Mouse (Mus musculus): ENCODE measurements around the gene Allc. TPM values are rescaled to one million over a fixed set of nuclear protein-coding genes. Genes with fewer than 3 reads are reported as not detected.

The Allc gene
- polyA plus RNA-seq, 1 experiment from 2014 or later, result not detected

GRCm38 (mm10) chr12:28584036-28584435 is 1.7 kb upstream of the Allc start:
- no peak overlapping the region for H3K27ac ChIP-seq (ENCODE audit: poor library complexity, severe bottlenecking)
- 53% methylated on average over 3 of the region's 3 CpGs for WGBS
- no peak overlapping the region for H3K4me2 ChIP-seq

GRCm38 (mm10) chr12:28579132-28579531 is 3.2 kb downstream of the Allc start:
- no peaks in the 10 kb centered on the region for H3K27me3 ChIP-seq (replicated peaks)
- H3K4me1 ChIP-seq (replicated peaks), result no peaks in the 10 kb centered on the region
- H3K4me3 ChIP-seq, result no peak overlapping the region
- no peak for ATAC-seq (ENCODE audit: insufficient number of reproducible peaks, low FRiP score)
- WGBS, result 31% methylated on average over 4 of the region's 4 CpGs
- no peak overlapping the region for H3K27ac ChIP-seq (ENCODE audit: poor library complexity, severe bottlenecking)
- H3K9me3 ChIP-seq (replicated peaks), result no peaks in the 10 kb centered on the region
- H3K9ac ChIP-seq, result no peak overlapping the region
- H3K4me2 ChIP-seq, result no peak overlapping the region
- H3K36me3 ChIP-seq, result no peaks in the 10 kb centered on the region

More at GRCm38 (mm10) chr12:28584036-28584435, 1.7 kb upstream of the Allc start:
- H3K27me3 ChIP-seq (replicated peaks), result peaks cover 17% of the 10 kb centered on the region
- no peak for ATAC-seq (ENCODE audit: insufficient number of reproducible peaks, low FRiP score)
- H3K4me1 ChIP-seq (replicated peaks), result 0 out of 2 replicates have a peak, but pooled peaks cover 1% of the 10 kb centered on the region
- no peak overlapping the region for H3K9ac ChIP-seq
- H3K4me3 ChIP-seq, result no peak overlapping the region
- no peaks in the 10 kb centered on the region for H3K36me3 ChIP-seq
- H3K9me3 ChIP-seq (replicated peaks), result no peaks in the 10 kb centered on the region

DNA sequence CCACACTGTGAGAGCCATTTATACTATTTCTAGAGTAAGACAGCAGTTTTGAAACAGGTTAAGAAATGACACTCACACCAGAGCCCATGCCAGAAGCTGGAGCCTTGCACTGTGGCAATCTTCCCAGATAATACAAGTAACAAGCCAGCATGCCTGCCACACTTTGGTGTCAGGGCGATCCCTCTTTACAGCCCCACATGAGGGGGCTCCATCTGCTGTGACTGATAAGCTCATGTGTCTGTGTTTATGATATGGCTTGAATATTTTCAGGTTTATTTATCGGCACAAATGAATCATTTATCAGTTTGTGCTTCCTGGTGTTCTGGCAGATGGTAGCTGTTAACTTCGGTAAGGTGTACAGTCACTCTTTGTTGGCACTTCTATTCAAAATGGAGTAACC is 4.2 kb downstream of the Allc start:
- no peak for ATAC-seq (ENCODE audit: insufficient number of reproducible peaks, low FRiP score)
- Histone ChIP-seq H3K9ac (no peak overlapping the region), H3K4me1 (replicated peaks) (no peaks in the 10 kb centered on the region), H3K27me3 (replicated peaks) (no peaks in the 10 kb centered on the region), H3K9me3 (replicated peaks) (peaks cover 7% of the 10 kb centered on the region; the same call in 1 of the 2 replicates), H3K27ac (ENCODE audit: poor library complexity, severe bottlenecking) (no peak overlapping the region), H3K36me3 (no peaks in the 10 kb centered on the region), H3K4me2 (no peak overlapping the region), H3K4me3 (no peak overlapping the region)
- 79% methylated on average over 3 of the region's 3 CpGs for WGBS

DNA sequence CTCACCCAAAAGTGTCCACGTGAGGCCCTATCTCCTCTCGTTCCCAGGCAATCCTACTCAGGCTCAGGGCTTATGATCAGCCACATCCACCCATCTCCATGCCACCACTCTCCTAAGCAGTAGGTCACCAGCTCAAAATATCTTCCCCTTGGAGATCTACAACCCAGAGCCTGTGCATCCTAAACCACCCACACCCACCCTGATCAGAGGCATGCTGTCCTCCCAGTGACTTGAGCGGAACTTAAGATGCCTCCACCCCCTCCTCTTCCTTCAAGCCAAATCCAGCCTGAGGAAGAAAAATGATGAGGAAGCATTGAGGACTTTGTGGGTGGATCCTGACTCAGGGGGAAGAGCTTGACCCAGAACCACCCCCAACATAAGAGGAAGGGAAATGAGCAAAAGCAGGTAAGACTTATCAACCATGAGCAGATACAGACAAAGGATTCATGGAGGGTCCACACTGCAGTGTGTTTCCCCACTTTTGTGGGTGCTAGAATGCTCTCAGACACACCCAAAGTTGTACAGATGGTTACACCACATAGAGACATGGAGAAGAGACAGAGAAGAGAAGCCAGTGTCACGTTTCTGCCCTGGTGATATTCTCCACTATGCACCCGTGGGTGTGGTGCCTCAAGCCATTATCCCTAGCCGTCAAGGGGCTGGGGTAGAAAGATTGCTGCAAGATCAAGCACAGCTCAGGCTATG is 6.8 kb downstream of the Allc start:
- ATAC-seq (ENCODE audit: insufficient number of reproducible peaks, low FRiP score), result no peak
- WGBS, result 60% methylated on average over 6 of the region's 6 CpGs
- H3K9ac ChIP-seq, result no peak overlapping the region
- no peak overlapping the region for H3K27ac ChIP-seq (ENCODE audit: poor library complexity, severe bottlenecking)
- no peaks in the 10 kb centered on the region for H3K4me1 ChIP-seq (replicated peaks)
- H3K4me3 ChIP-seq, result no peak overlapping the region
- H3K4me2 ChIP-seq, result no peak overlapping the region
- no peaks in the 10 kb centered on the region for H3K36me3 ChIP-seq
- no peaks in the 10 kb centered on the region for H3K27me3 ChIP-seq (replicated peaks)
- H3K9me3 ChIP-seq (replicated peaks), result peaks cover 7% of the 10 kb centered on the region; the same call in 1 of the 2 replicates

DNA sequence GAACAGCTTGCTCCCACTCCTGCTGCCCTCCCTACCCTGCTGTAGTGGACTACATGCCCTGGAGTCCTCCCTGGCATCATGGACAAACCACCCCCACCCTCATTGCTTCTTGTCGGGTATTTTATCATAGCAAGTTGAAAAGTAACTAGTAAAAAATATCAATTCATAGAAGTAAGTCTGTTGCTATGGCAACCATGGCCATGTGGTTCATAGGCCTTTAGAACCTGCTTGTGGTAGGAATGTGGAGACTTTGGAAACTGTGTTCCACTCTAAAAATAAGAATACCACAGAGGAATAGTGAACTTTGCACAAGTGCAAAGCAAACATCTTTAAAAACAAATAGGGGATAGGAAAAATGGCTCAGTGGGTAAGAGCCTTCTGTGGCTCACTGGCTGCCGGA is 10.1 kb downstream of the Allc start:
- ATAC-seq (ENCODE audit: insufficient number of reproducible peaks, low FRiP score), result no peak
- H3K36me3 ChIP-seq, result no peaks in the 10 kb centered on the region
- no peak overlapping the region for H3K4me3 ChIP-seq
- no peaks in the 10 kb centered on the region for H3K27me3 ChIP-seq (replicated peaks)
- H3K4me2 ChIP-seq, result no peak overlapping the region
- no peak overlapping the region for H3K27ac ChIP-seq (ENCODE audit: poor library complexity, severe bottlenecking)
- no peak overlapping the region for H3K9ac ChIP-seq
- no peaks in the 10 kb centered on the region for H3K4me1 ChIP-seq (replicated peaks)
- 83% methylated on average over 2 of the region's 2 CpGs for WGBS
- peaks cover 7% of the 10 kb centered on the region; the same call in 1 of the 2 replicates for H3K9me3 ChIP-seq (replicated peaks)

DNA sequence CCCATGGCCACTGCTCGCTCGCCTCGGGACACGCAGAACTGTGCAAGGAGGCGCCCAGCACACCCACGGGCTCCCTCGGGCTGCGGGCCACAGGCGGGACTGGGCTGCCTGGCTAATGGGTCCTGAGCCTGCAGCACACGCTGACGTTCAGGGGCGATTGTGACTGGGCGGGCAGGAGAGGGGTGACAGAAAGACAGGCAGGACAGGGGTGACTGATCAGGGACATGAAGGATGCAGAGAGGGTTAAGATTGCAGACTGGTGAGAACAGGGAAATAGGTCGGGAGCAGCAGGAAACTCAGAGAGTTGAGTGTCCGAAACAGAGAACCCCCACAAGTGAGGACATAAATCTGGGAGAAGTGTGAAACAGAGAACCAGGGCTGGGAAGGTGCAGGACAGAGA is 30.0 kb downstream of the Allc start, which contains the start of gene Dcdc2c:
Gene Dcdc2c (minus strand): TSS at position 101 of the 400 bp plus-strand sequence.
- 0 out of 2 replicates have a peak, but pooled peaks cover 3% of the 10 kb centered on the region for H3K9me3 ChIP-seq (replicated peaks)
- peaks cover 10% of the 10 kb centered on the region for H3K4me1 ChIP-seq (replicated peaks)
- no peak for ATAC-seq (ENCODE audit: insufficient number of reproducible peaks, low FRiP score)
- no peak within 1 kb of the TSS; the same call in 1 of the 2 replicates for H3K9ac ChIP-seq
- no peak within 1 kb of the TSS for H3K27ac ChIP-seq (ENCODE audit: poor library complexity, severe bottlenecking)
- 0 out of 2 replicates have a peak within 1 kb of the TSS, but pooled peaks have one; percentile 7 for H3K4me3 ChIP-seq
- 61% methylated on average over 15 of the region's 15 CpGs for WGBS
- peaks cover 14% of the 10 kb centered on the region; the same call in 1 of the 2 replicates for H3K27me3 ChIP-seq (replicated peaks)
- H3K36me3 ChIP-seq, result no peaks in the 10 kb centered on the region
- H3K4me2 ChIP-seq, result peak within 1 kb of the TSS; percentile 58

DNA sequence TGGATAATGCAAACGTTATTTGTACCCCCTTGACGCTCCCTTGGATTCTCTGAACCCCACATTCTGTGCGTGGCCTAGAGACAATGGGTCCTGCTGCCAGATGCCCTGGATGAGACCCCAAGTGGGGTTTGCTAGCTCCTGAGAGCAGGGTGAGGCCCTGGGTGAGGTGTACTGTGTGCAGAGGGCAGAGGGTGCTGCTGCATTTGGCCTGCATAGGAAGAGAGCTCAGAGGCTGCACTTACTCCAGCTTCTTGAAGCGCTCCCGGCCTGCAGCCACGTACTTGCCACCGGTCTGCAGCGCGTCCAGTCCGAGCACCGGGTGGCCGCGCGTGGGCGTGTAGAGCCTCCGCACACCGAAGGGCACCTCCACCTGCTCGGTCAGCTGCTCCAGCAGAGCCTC is 30.5 kb downstream of the Allc start:
- 43% methylated on average over 18 of the region's 18 CpGs for WGBS
- 0 out of 2 replicates have a peak, but pooled peaks cover 3% of the 10 kb centered on the region for H3K9me3 ChIP-seq (replicated peaks)
- no peak overlapping the region for H3K27ac ChIP-seq (ENCODE audit: poor library complexity, severe bottlenecking)
- peaks cover 6% of the 10 kb centered on the region for H3K4me1 ChIP-seq (replicated peaks)
- no peaks in the 10 kb centered on the region for H3K36me3 ChIP-seq
- H3K27me3 ChIP-seq (replicated peaks), result peaks cover 14% of the 10 kb centered on the region; the same call in 1 of the 2 replicates
- H3K9ac ChIP-seq, result no peak overlapping the region
- H3K4me3 ChIP-seq, result 0 out of 2 replicates have a peak overlapping the region, but pooled peaks have one; percentile 7
- H3K4me2 ChIP-seq, result peak overlapping the region; percentile 58
- no peak for ATAC-seq (ENCODE audit: insufficient number of reproducible peaks, low FRiP score)

- H3K4me2 ChIP-seq, result no peak overlapping the region
- no peak for ATAC-seq (ENCODE audit: insufficient number of reproducible peaks, low FRiP score)
- 0 out of 2 replicates have a peak, but pooled peaks cover 3% of the 10 kb centered on the region for H3K9me3 ChIP-seq (replicated peaks)
- H3K36me3 ChIP-seq, result no peaks in the 10 kb centered on the region
- WGBS, result 24% methylated on average over 4 of the region's 4 CpGs
- no peak overlapping the region for H3K4me3 ChIP-seq
- no peak overlapping the region for H3K9ac ChIP-seq
- H3K27ac ChIP-seq (ENCODE audit: poor library complexity, severe bottlenecking), result no peak overlapping the region
- H3K4me1 ChIP-seq (replicated peaks), result peaks cover 6% of the 10 kb centered on the region
- peaks cover 14% of the 10 kb centered on the region; the same call in 1 of the 2 replicates for H3K27me3 ChIP-seq (replicated peaks)
Observed at GRCm38 (mm10) chr12:28548887-28549286, 33.4 kb downstream of the Allc start.

- Histone ChIP-seq H3K4me3 (no peak overlapping the region), H3K9me3 (replicated peaks) (peaks cover 5% of the 10 kb centered on the region), H3K4me2 (no peak overlapping the region), H3K27me3 (replicated peaks) (no peaks in the 10 kb centered on the region), H3K36me3 (no peaks in the 10 kb centered on the region), H3K27ac (ENCODE audit: poor library complexity, severe bottlenecking) (no peak overlapping the region), H3K9ac (no peak overlapping the region), H3K4me1 (replicated peaks) (peaks cover 5% of the 10 kb centered on the region; the same call in 1 of the 2 replicates)
- no peak for ATAC-seq (ENCODE audit: insufficient number of reproducible peaks, low FRiP score)
- WGBS, result 24% methylated on average over 1 of the region's 1 CpGs
Observed at GRCm38 (mm10) chr12:28514264-28514775, 68.0 kb downstream of the Allc start.

GRCm38 (mm10) chr12:28509699-28510280 is 72.5 kb downstream of the Allc start:
- Histone ChIP-seq H3K4me3 (no peak overlapping the region), H3K27me3 (replicated peaks) (no peaks in the 10 kb centered on the region), H3K36me3 (no peaks in the 10 kb centered on the region), H3K9ac (no peak overlapping the region), H3K9me3 (replicated peaks) (peaks cover 5% of the 10 kb centered on the region), H3K4me2 (no peak overlapping the region), H3K27ac (ENCODE audit: poor library complexity, severe bottlenecking) (no peak overlapping the region), H3K4me1 (replicated peaks) (peaks cover 5% of the 10 kb centered on the region; the same call in 1 of the 2 replicates)
- ATAC-seq (ENCODE audit: insufficient number of reproducible peaks, low FRiP score), result no peak
- WGBS, result 33% methylated on average over 5 of the region's 5 CpGs
